Mouse (Mus musculus): ENCODE data around the gene Suz12. TPM values are rescaled to one million over a fixed set of nuclear protein-coding genes. Genes with fewer than 3 reads are reported as not detected.

Suz12 gene
- total and polyA plus RNA-seq, 3 experiments, result 33.2 to 191 (median 43.9) TPM

GRCm38 (mm10) chr11:79943136-79943535 lies 49.8 kb upstream of the Suz12 start:
- no peak overlapping the region for H3K27ac ChIP-seq (ENCODE audit: control insufficient read depth, low read depth, low read length)
- H3K79me2 ChIP-seq (ENCODE audit: control insufficient read depth, insufficient read depth, low read length, poor library complexity), result no peaks in the 10 kb centered on the region

GRCm38 (mm10) chr11:79943601-79944000 lies 49.3 kb upstream of the Suz12 start:
- Histone ChIP-seq H3K27me3 (ENCODE audit: control insufficient read depth in 1 of 2, insufficient read depth in 2 of 2, low read length in 2 of 2) (no peaks in the 10 kb centered on the region), H3K9me3 (replicated peaks; ENCODE audit: insufficient read depth, low read length) (no peaks in the 10 kb centered on the region), H3K36me3 (ENCODE audit: control insufficient read depth in 1 of 2, insufficient read depth in 2 of 2, low read length in 2 of 2) (peaks cover 8 to 51% of the 10 kb centered on the region in 2 experiments), H3K9ac (ENCODE audit: control insufficient read depth, low read depth, low read length, poor library complexity, severe bottlenecking) (no peak overlapping the region), H3K79me2 (ENCODE audit: control insufficient read depth, insufficient read depth, low read length, poor library complexity) (no peaks in the 10 kb centered on the region), H3K4me3 (ENCODE audit: control insufficient read depth in 1 of 2, insufficient read depth in 1 of 2, low read depth in 2 of 2, low read length in 2 of 2) (no peak overlapping the region), H3K27ac (ENCODE audit: control insufficient read depth, low read depth, low read length) (no peak overlapping the region), H3K4me1 (ENCODE audit: control insufficient read depth in 1 of 2, insufficient read depth in 2 of 2, low read length in 2 of 2) (0 out of 4 replicates have a peak, but pooled peaks cover 0 to 3% of the 10 kb centered on the region in 2 experiments)
- peak; percentile 55 for DNase-seq (ENCODE audit: low read depth, low spot score)
- no peak for TF ChIP-seq JUND (IDR thresholded peaks at IDR 0.05; ENCODE audit: low read depth, low read length)
- TF ChIP-seq E2F4 (IDR thresholded peaks at IDR 0.05; ENCODE audit: borderline replicate concordance, low read depth, low read length), result no peak
- TF ChIP-seq NELFE (IDR thresholded peaks at IDR 0.05; ENCODE audit: low read depth, low read length), result no peak
- TF ChIP-seq SIN3A (IDR thresholded peaks at IDR 0.05; ENCODE audit: low read length), result peak; percentile 42
- TF ChIP-seq RAD21 (IDR thresholded peaks at IDR 0.05; ENCODE audit: low read depth, low read length), result no peak
- TF ChIP-seq POLR2A (IDR thresholded peaks at IDR 0.05; ENCODE audit: control insufficient read depth in 1 of 2, insufficient read depth in 1 of 2, low read depth in 1 of 2, low read length in 2 of 2, poor library complexity in 1 of 2), result no peak
- peak; percentile 68 for TF ChIP-seq MAX (IDR thresholded peaks at IDR 0.05; ENCODE audit: low read length)
- peak; percentile 61 for TF ChIP-seq ETS1 (IDR thresholded peaks at IDR 0.05; ENCODE audit: low read depth, low read length)

More at GRCm38 (mm10) chr11:79943136-79943535, 49.8 kb upstream of the Suz12 start:
- H3K9me3 ChIP-seq (replicated peaks; ENCODE audit: insufficient read depth, low read length), result no peaks in the 10 kb centered on the region
- H3K27me3 ChIP-seq (ENCODE audit: control insufficient read depth in 1 of 2, insufficient read depth in 2 of 2, low read length in 2 of 2), result no peaks in the 10 kb centered on the region
- DNase-seq (ENCODE audit: low read depth, low spot score), result no peak
- 0 out of 4 replicates have a peak, but pooled peaks cover 0 to 3% of the 10 kb centered on the region in 2 experiments for H3K4me1 ChIP-seq (ENCODE audit: control insufficient read depth in 1 of 2, insufficient read depth in 2 of 2, low read length in 2 of 2)
- no peak for TF ChIP-seq MXI1 (IDR thresholded peaks at IDR 0.05; ENCODE audit: low read depth, low read length)
- TF ChIP-seq MAFK (IDR thresholded peaks at IDR 0.05; ENCODE audit: borderline replicate concordance, low read depth, low read length), result no peak
- TF ChIP-seq JUND (IDR thresholded peaks at IDR 0.05; ENCODE audit: low read depth, low read length), result no peak
- no peak for TF ChIP-seq MEF2A (IDR thresholded peaks at IDR 0.05; ENCODE audit: extremely low read depth, insufficient replicate concordance, low read depth, low read length, poor library complexity, severe bottlenecking)
- H3K36me3 ChIP-seq (ENCODE audit: control insufficient read depth in 1 of 2, insufficient read depth in 2 of 2, low read length in 2 of 2), result peaks cover 8 to 50% of the 10 kb centered on the region in 2 experiments
- no peak overlapping the region for H3K4me3 ChIP-seq (ENCODE audit: control insufficient read depth in 1 of 2, insufficient read depth in 1 of 2, low read depth in 2 of 2, low read length in 2 of 2)
- no peak overlapping the region for H3K9ac ChIP-seq (ENCODE audit: control insufficient read depth, low read depth, low read length, poor library complexity, severe bottlenecking)

DNA sequence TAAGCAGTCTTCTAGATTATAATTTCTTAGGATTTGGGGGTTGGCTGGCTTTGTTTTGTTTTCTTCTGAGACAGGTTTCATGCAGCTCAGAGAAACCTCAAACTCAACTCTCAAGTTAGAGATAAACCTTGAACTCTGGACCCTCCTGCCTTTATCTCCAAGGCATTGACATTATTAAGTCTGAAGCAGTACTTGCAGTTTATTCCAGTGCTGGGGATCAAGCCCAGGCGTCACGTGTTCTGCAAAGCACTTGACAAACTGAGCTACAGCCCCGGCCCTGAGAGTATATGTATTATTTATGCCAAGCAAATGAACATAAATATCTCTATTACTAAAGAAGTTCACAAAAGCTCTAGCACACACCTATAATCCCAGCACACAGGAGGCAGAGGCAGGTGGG lies 45.6 kb upstream of the Suz12 start:
- H3K9me3 ChIP-seq (replicated peaks; ENCODE audit: insufficient read depth, low read length), result no peaks in the 10 kb centered on the region
- TF ChIP-seq USF2 (IDR thresholded peaks at IDR 0.05; ENCODE audit: borderline replicate concordance in 1 of 2, insufficient read depth in 1 of 2, low read depth in 1 of 2, low read length in 2 of 2), result no peak
- TF ChIP-seq SIN3A (IDR thresholded peaks at IDR 0.05; ENCODE audit: low read length), result no peak
- TF ChIP-seq MXI1 (IDR thresholded peaks at IDR 0.05; ENCODE audit: low read depth, low read length), result no peak
- no peak for TF ChIP-seq ZMIZ1 (IDR thresholded peaks at IDR 0.05; ENCODE audit: low read depth, low read length)
- TF ChIP-seq ELF1 (IDR thresholded peaks at IDR 0.05; ENCODE audit: low read depth, low read length), result no peak
- no peak for TF ChIP-seq NELFE (IDR thresholded peaks at IDR 0.05; ENCODE audit: low read depth, low read length)
- TF ChIP-seq TBP (IDR thresholded peaks at IDR 0.05; ENCODE audit: low read depth, low read length), result no peak
- no peak for TF ChIP-seq TAL1 (IDR thresholded peaks at IDR 0.05; ENCODE audit: low read length)
- no peak for TF ChIP-seq POLR2AphosphoS2 (IDR thresholded peaks at IDR 0.05; ENCODE audit: low read length)
- no peak for TF ChIP-seq MAZ (IDR thresholded peaks at IDR 0.05; ENCODE audit: low read depth, low read length)
- TF ChIP-seq ZKSCAN1 (IDR thresholded peaks at IDR 0.05; ENCODE audit: low read depth, low read length), result no peak
- TF ChIP-seq HCFC1 (IDR thresholded peaks at IDR 0.05; ENCODE audit: low read depth, low read length), result no peak
- no peak for TF ChIP-seq MEF2A (IDR thresholded peaks at IDR 0.05; ENCODE audit: extremely low read depth, insufficient replicate concordance, low read depth, low read length, poor library complexity, severe bottlenecking)
- TF ChIP-seq MYB (IDR thresholded peaks at IDR 0.05; ENCODE audit: low read depth, low read length), result no peak
- no peak for TF ChIP-seq CHD1 (IDR thresholded peaks at IDR 0.05; ENCODE audit: low read depth, low read length)
- TF ChIP-seq TCF12 (IDR thresholded peaks at IDR 0.05; ENCODE audit: low read depth, low read length), result no peak
- no peak overlapping the region for H3K9ac ChIP-seq (ENCODE audit: control insufficient read depth, low read depth, low read length, poor library complexity, severe bottlenecking)
- H3K79me2 ChIP-seq (ENCODE audit: control insufficient read depth, insufficient read depth, low read length, poor library complexity), result no peaks in the 10 kb centered on the region
- H3K27me3 ChIP-seq (ENCODE audit: control insufficient read depth in 1 of 2, insufficient read depth in 2 of 2, low read length in 2 of 2), result no peaks in the 10 kb centered on the region
- H3K4me3 ChIP-seq (ENCODE audit: control insufficient read depth in 1 of 2, insufficient read depth in 1 of 2, low read depth in 2 of 2, low read length in 2 of 2), result no peak overlapping the region
- H3K27ac ChIP-seq (ENCODE audit: control insufficient read depth, low read depth, low read length), result no peak overlapping the region
- 0 out of 4 replicates have a peak, but pooled peaks cover 0 to 3% of the 10 kb centered on the region in 2 experiments for H3K4me1 ChIP-seq (ENCODE audit: control insufficient read depth in 1 of 2, insufficient read depth in 2 of 2, low read length in 2 of 2)
- peaks cover 8 to 43% of the 10 kb centered on the region in 2 experiments for H3K36me3 ChIP-seq (ENCODE audit: control insufficient read depth in 1 of 2, insufficient read depth in 2 of 2, low read length in 2 of 2)
- DNase-seq (ENCODE audit: low read depth, low spot score), result no peak
